Mouse (Mus musculus): Measurements from ENCODE around the gene Krtap26-1.

GRCm38 (mm10) chr16:88600303-88600702 lies 47.3 kb downstream of the Krtap26-1 start:
- TF ChIP-seq POLR2A (IDR thresholded peaks at IDR 0.05; ENCODE audit: low read depth, low read length), result no peak
- TF ChIP-seq CTCF (IDR thresholded peaks at IDR 0.05; ENCODE audit: borderline replicate concordance, insufficient read depth, low read length), result no peak

Measured in embryonic fibroblast, embryonic 13.5 days (primary cell).